Mouse (Mus musculus) CH12.LX (cell line): Measurements from ENCODE around the gene Ifi27.

Experiments
- POLR2A ChIP-seq: IDR thresholded peaks from 2 replicates; pipeline ENCODE4 v1.6.1; 2011; ENCODE audit warnings: low read depth, mild to moderate bottlenecking, improper control_type of control experiment, low read length
- USF1 ChIP-seq: IDR thresholded peaks from 2 replicates; pipeline ENCODE4 v1.6.1; 2014; ENCODE audit warnings: low read depth, mild to moderate bottlenecking, inconsistent platforms, low read length, improper control_type of control experiment

- TF ChIP-seq USF1 (no peak), POLR2A (peak; percentile 64)
Measured at GRCm38 (mm10) chr12:103443524-103443923, 9.5 kb downstream of the Ifi27 start, which contains the start of gene Ifi27l2a.
